Mouse (Mus musculus): Measurements from ENCODE around the gene Plaa. TPM values are rescaled to one million over a fixed set of nuclear protein-coding genes. Genes with fewer than 3 reads are reported as not detected.

Gene Plaa
- total and polyA plus RNA-seq, 2 experiments from 2014 or later = 74.3 to 111 TPM

DNA sequence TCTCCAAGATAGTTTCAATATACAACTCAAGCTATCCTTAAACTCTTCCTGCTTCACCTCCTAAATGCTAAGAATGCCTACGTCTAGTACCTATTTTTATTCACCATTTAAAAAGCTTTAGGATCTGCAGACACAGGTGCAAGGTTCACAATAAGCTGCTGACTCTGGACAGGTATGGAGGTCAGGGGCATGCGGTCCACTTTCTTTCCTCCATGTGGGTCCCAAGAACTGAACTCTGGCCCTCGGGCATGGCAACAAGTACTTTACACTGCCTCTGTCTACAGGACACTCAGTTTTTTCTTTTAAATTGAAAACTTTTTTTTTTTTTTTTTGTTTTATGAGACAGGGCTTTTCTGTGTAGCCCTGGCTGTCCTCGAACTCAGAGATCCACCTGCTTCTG, 30.4 kb downstream of the Plaa start:
- WGBS = 91% methylated on average over 4 of the region's 4 CpGs
- ATAC-seq = no peak
- H3K4me1 ChIP-seq (ENCODE audit: insufficient read depth) = no peaks in the 10 kb centered on the region
- DNase-seq = no peak
- no peak for TF ChIP-seq CTCF (IDR thresholded peaks at IDR 0.05; ENCODE audit: low read depth)
- H3K27me3 ChIP-seq (ENCODE audit: insufficient read depth, low read length) = no peaks in the 10 kb centered on the region
- H3K4me2 ChIP-seq (ENCODE audit: low read depth) = no peak overlapping the region
- no peak overlapping the region for H3K4me3 ChIP-seq (ENCODE audit: low read depth, low read length)
- no peaks in the 10 kb centered on the region for H3K9me3 ChIP-seq (ENCODE audit: low read length)
- H3K9ac ChIP-seq = no peak overlapping the region
- H3K36me3 ChIP-seq (ENCODE audit: insufficient read depth) = peaks cover 30% of the 10 kb centered on the region
- no peak overlapping the region for H3K27ac ChIP-seq (ENCODE audit: low read depth, low read length)

DNA sequence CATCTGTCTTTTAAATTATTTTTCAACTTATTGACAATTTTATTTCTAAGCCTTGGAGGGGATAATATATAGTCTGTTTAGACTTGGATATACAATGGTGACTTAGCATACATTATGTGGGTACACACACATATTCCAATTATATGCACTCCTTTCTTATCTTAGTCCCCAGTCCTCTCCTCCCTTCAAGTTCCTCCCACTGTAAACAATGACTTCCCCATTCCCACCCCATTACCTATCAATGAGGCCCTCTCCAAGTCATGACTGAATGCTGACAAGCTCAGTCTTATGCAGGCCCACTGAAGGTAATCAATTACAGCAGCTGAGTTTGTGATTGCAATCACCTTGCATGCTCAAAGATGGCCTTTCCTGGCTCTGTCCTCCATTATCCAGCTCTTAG, 38.7 kb downstream of the Plaa start:
- H3K9ac ChIP-seq = no peak overlapping the region
- H3K4me3 ChIP-seq (ENCODE audit: low read depth, low read length) = no peak overlapping the region
- H3K4me2 ChIP-seq (ENCODE audit: low read depth) = no peak overlapping the region
- no peak overlapping the region for H3K27ac ChIP-seq (ENCODE audit: low read depth, low read length)
- 0 out of 2 replicates have a peak, but pooled peaks cover 2% of the 10 kb centered on the region for H3K36me3 ChIP-seq (ENCODE audit: insufficient read depth)
- H3K9me3 ChIP-seq (ENCODE audit: low read length) = no peaks in the 10 kb centered on the region
- ATAC-seq = no peak; the same call in 1 of the 2 replicates
- TF ChIP-seq CTCF (IDR thresholded peaks at IDR 0.05; ENCODE audit: low read depth) = no peak
- DNase-seq = no peak
- H3K4me1 ChIP-seq (ENCODE audit: insufficient read depth) = no peaks in the 10 kb centered on the region
- no peaks in the 10 kb centered on the region for H3K27me3 ChIP-seq (ENCODE audit: insufficient read depth, low read length)

DNA sequence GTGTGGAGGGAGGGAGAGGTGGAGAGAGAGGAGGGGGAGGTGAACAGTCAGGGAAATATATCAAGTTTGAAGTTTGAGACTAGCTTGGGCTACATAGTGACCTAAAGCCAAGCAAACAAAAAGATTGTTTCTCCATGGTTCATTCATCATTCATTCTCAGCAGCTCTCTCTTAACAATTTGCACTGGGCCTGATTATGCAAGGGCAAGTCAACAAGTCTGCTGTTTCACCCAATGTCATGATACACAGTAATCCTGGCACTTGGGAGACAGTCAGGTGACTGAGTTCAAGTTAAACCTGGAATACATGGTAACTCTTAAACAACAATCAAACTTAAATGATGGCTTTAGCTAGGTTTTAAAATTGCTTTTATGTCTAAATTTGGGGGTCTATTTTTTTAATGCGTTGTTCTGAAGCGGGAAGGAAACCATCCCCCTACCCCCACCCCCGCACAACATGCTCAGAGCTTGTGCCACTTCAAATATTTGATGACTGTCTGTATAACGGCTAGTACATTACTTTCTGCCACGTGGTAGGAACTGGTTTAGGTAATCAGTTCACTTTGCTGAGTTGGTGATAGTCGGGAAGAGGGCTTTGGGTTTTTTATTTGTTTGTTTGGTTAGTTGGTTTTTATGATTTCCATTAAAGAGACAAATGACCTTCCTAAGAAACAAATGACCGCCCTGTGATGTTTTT, 40.9 kb downstream of the Plaa start:
- 80% methylated on average over 7 of the region's 7 CpGs for WGBS
- Histone ChIP-seq H3K4me2 (ENCODE audit: low read depth) (no peak overlapping the region), H3K9ac (no peak overlapping the region), H3K27me3 (ENCODE audit: insufficient read depth, low read length) (no peaks in the 10 kb centered on the region), H3K4me3 (ENCODE audit: low read depth, low read length) (no peak overlapping the region), H3K27ac (ENCODE audit: low read depth, low read length) (no peak overlapping the region), H3K9me3 (ENCODE audit: low read length) (no peaks in the 10 kb centered on the region), H3K36me3 (ENCODE audit: insufficient read depth) (no peaks in the 10 kb centered on the region), H3K4me1 (ENCODE audit: insufficient read depth) (no peaks in the 10 kb centered on the region)
- ATAC-seq = no peak
- DNase-seq = no peak
- no peak for TF ChIP-seq CTCF (IDR thresholded peaks at IDR 0.05; ENCODE audit: low read depth)

DNA sequence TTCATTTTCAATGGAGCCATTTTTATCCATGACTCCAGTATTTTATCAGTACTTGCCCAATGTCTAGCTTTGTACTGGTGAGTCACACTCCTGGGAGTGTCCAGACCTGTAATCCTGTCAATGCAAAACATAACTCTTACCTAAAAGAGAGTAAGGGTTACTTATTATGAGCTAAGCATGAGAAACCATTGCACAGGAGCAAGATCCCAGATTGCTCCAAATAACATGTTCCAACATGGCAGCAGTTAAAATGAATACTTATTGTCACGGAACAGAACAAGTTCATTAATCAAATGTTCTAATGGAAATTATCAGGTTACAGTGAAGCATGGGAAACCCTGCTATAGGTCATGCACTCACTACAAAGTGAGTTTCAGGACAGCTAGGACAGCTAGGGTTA, 42.7 kb downstream of the Plaa start:
- DNase-seq (no peak), ATAC-seq (no peak)
- TF ChIP-seq CTCF (IDR thresholded peaks at IDR 0.05; ENCODE audit: low read depth) = no peak
- 0 out of 2 replicates have a peak, but pooled peaks cover 5% of the 10 kb centered on the region for H3K4me1 ChIP-seq (ENCODE audit: insufficient read depth)
- H3K4me3 ChIP-seq (ENCODE audit: low read depth, low read length) = no peak overlapping the region
- H3K36me3 ChIP-seq (ENCODE audit: insufficient read depth) = no peaks in the 10 kb centered on the region
- 91% methylated on average over 1 of the region's 1 CpGs for WGBS
- H3K27ac ChIP-seq (ENCODE audit: low read depth, low read length) = no peak overlapping the region
- no peak overlapping the region for H3K4me2 ChIP-seq (ENCODE audit: low read depth)
- no peaks in the 10 kb centered on the region for H3K27me3 ChIP-seq (ENCODE audit: insufficient read depth, low read length)
- no peaks in the 10 kb centered on the region for H3K9me3 ChIP-seq (ENCODE audit: low read length)
- no peak overlapping the region for H3K9ac ChIP-seq

DNA sequence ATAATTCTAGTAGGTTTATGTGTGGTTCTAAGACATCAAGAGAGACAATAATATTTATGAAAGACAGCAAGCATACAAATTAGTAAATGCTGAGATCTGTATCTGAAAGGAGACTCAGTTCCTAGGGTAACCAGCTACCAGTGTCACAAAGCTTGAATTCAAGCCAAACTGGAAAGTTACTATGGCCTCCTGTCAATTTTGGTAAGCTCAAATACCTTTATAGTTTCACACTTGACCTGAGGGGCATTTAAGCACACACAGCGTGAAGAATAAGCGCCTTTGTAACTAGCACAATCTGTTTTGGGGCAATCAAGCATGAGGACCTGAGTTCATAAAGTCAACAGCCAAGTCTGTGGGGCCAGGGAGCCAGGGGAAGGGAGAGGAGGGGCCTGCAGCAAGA, 43.8 kb downstream of the Plaa start:
- no peak overlapping the region for H3K9ac ChIP-seq
- H3K4me3 ChIP-seq (ENCODE audit: low read depth, low read length) = no peak overlapping the region
- H3K4me2 ChIP-seq (ENCODE audit: low read depth) = no peak overlapping the region
- no peak for ATAC-seq
- DNase-seq = no peak
- no peaks in the 10 kb centered on the region for H3K9me3 ChIP-seq (ENCODE audit: low read length)
- no peaks in the 10 kb centered on the region for H3K27me3 ChIP-seq (ENCODE audit: insufficient read depth, low read length)
- H3K36me3 ChIP-seq (ENCODE audit: insufficient read depth) = no peaks in the 10 kb centered on the region
- H3K27ac ChIP-seq (ENCODE audit: low read depth, low read length) = no peak overlapping the region
- 36% methylated on average over 2 of the region's 2 CpGs for WGBS
- TF ChIP-seq CTCF (IDR thresholded peaks at IDR 0.05; ENCODE audit: low read depth) = no peak
- peaks cover 9% of the 10 kb centered on the region; the same call in 1 of the 2 replicates for H3K4me1 ChIP-seq (ENCODE audit: insufficient read depth)

DNA sequence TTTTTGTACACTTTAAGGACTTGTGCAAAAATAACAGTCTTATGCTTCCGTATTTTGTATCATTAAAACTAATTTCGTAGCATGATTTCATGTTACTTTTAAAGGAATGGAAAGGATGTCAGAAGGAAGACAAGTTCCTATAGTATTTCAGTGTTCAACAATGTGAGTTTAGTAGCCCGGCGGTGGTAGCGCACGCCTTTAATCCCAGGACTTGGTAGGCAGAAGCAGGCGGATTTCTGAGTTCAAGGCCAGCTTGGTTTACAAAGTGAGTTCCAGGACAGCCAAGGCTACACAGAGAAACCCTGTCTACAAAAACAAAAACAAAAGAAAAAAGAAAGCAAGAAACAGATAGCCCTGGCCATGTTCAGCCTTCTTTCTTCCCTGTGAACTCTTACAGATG, 45.9 kb downstream of the Plaa start:
- no peak for DNase-seq
- TF ChIP-seq CTCF (IDR thresholded peaks at IDR 0.05; ENCODE audit: low read depth) = no peak
- Histone ChIP-seq H3K27ac (ENCODE audit: low read depth, low read length) (no peak overlapping the region), H3K4me2 (ENCODE audit: low read depth) (no peak overlapping the region; the same call in 1 of the 2 replicates), H3K9me3 (ENCODE audit: low read length) (no peaks in the 10 kb centered on the region), H3K4me3 (ENCODE audit: low read depth, low read length) (peak overlapping the region; percentile 99), H3K36me3 (ENCODE audit: insufficient read depth) (no peaks in the 10 kb centered on the region), H3K27me3 (ENCODE audit: insufficient read depth, low read length) (no peaks in the 10 kb centered on the region), H3K4me1 (ENCODE audit: insufficient read depth) (peaks cover 9% of the 10 kb centered on the region; the same call in 1 of the 2 replicates), H3K9ac (no peak overlapping the region)
- WGBS = 72% methylated on average over 7 of the region's 7 CpGs
- ATAC-seq = no peak

DNA sequence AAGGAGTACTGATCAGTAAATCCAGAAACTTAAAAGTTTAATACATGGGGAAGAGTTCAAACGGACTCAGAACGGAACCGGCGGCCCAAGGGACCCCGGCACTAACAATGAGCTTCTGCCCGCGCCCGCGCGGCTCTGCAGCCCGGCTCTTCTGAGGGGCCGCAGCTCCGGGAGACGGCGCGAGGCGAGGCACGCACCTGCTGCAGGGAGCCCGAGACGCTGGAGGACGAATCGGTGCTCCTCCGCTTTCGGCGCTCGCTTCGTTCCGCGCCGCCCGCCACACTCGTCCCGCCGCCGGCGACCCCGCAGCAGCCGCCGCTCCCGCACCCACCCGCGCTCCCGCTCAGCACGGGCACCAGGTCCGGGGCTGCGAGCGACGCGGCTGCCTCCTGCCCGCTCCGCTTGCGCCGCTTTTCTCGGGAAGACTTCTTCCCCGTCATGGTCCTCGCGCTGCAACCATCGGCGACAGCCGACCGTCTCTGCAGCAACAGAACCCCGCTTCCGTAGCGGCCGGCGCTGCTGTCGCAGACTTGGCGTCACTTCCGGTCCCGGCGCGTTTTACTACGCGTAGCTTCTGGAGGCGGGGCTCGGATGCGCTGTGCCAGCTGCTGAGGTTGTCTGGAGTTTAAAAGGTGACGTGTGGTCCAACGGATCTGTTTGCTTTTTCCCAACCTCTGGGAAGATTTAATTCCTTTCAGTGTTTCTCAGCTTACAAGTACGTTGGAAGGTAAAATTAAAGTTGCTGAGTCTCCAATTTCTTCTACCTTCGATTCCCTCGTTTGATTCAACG, 46.6 kb downstream of the Plaa start, which contains the start of the genes Gm10306 and Caap1:
Gm10306 (plus strand) TSS at position 282 of the 790 bp plus-strand sequence.
Caap1 (minus strand) TSS at position 532 of the 790 bp plus-strand sequence.
- peak within 1 kb of the TSS; percentile 99 for H3K4me3 ChIP-seq (ENCODE audit: low read depth, low read length)
- ATAC-seq (peak; percentile 99), DNase-seq (peak; percentile 98)
- no peaks in the 10 kb centered on the region for H3K36me3 ChIP-seq (ENCODE audit: insufficient read depth)
- H3K4me2 ChIP-seq (ENCODE audit: low read depth) = peak within 1 kb of the TSS; percentile 60
- H3K4me1 ChIP-seq (ENCODE audit: insufficient read depth) = peaks cover 9% of the 10 kb centered on the region; the same call in 1 of the 2 replicates
- no peaks in the 10 kb centered on the region for H3K9me3 ChIP-seq (ENCODE audit: low read length)
- TF ChIP-seq CTCF (IDR thresholded peaks at IDR 0.05; ENCODE audit: low read depth) = no peak
- peak within 1 kb of the TSS; percentile 91 for H3K27ac ChIP-seq (ENCODE audit: low read depth, low read length)
- H3K9ac ChIP-seq = peak within 1 kb of the TSS; percentile 82
- 3% methylated on average over 83 of the region's 83 CpGs for WGBS
- H3K27me3 ChIP-seq (ENCODE audit: insufficient read depth, low read length) = no peaks in the 10 kb centered on the region

All from forebrain, postnatal 0 days (tissue).